Mouse (Mus musculus): ENCODE results near the gene Pum1. TPM values are rescaled to one million over a fixed set of nuclear protein-coding genes. Genes with fewer than 3 reads are reported as not detected.
A peak's percentile ranks its signal among the peaks of the same experiment; 100 is the strongest.

The Pum1 gene
- total and polyA plus RNA-seq, 2 experiments from 2014 or later, result 84.6 to 85.6 TPM

DNA sequence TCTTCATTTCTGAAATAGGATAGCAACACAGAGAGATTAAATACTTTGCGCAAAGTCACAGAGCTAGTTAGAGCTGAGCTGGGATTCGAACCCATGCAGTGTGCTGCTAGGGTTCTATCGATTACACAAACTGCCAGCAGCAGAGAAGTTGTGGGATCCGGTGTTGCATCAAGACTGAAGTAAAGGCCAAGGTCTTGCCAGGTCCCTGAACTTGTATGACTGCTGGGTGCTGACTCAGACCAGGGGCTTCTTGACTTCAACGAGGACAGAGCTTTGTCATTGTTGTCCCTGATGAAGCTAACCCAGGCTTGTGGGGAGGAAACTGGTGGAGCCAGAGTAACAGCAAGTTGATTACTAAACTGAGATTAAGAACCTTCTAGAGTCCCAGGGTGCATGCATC is 138.1 kb downstream of the Pum1 start:
- no peak for ATAC-seq
- 92% methylated on average over 5 of the region's 5 CpGs for WGBS
- DNase-seq, result no peak
- Histone ChIP-seq H3K9ac (no peak overlapping the region), H3K36me3 (ENCODE audit: insufficient read depth) (no peaks in the 10 kb centered on the region; the same call in 1 of the 2 replicates), H3K27me3 (ENCODE audit: insufficient read depth, low read length) (no peaks in the 10 kb centered on the region), H3K4me3 (ENCODE audit: low read depth, low read length) (no peak overlapping the region), H3K27ac (ENCODE audit: low read depth, low read length) (no peak overlapping the region), H3K4me1 (ENCODE audit: insufficient read depth) (peaks cover 20% of the 10 kb centered on the region), H3K9me3 (ENCODE audit: low read length) (no peaks in the 10 kb centered on the region), H3K4me2 (ENCODE audit: low read depth) (no peak overlapping the region)
- TF ChIP-seq CTCF (IDR thresholded peaks at IDR 0.05; ENCODE audit: low read depth), result no peak

DNA sequence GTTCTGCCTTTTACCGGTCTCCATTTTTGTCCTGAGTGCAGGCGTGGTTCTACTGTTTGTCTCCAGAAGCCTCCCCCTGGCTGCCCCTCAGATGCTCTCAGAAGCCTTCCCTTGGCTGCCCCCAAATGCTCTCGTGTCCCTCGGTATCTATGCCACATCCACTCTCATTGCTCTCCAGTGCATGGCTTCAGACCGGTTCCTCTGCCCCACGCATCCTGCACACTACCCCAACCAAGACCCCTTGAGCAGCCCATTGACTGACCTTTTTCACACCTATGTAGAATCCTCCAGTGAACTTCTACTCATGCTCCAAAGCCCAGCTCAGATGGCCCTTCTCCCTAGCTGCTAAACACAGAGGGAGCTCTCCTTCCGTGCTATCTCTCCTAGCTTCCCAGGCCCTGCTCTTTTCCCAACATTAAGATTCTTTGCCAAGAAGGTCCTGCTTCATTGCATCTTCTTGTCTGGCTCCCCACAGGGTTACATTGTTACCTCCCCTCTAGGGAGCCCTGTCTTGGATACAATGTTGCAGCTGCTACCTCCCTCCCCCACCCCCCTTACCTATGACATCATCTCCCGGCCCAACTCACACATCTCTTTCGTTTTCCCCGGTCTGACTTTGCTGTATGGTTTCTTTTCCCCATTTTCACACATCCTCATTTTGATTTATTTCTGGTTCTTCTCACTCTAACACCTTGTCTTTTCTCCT is 138.7 kb downstream of the Pum1 start:
- H3K4me3 ChIP-seq (ENCODE audit: low read depth, low read length), result no peak overlapping the region
- H3K9me3 ChIP-seq (ENCODE audit: low read length), result no peaks in the 10 kb centered on the region
- no peak for TF ChIP-seq CTCF (IDR thresholded peaks at IDR 0.05; ENCODE audit: low read depth)
- DNase-seq, result no peak
- no peaks in the 10 kb centered on the region; the same call in 1 of the 2 replicates for H3K36me3 ChIP-seq (ENCODE audit: insufficient read depth)
- no peaks in the 10 kb centered on the region for H3K27me3 ChIP-seq (ENCODE audit: insufficient read depth, low read length)
- no peak for ATAC-seq
- WGBS, result 52% methylated on average over 10 of the region's 10 CpGs
- no peak overlapping the region for H3K4me2 ChIP-seq (ENCODE audit: low read depth)
- H3K9ac ChIP-seq, result no peak overlapping the region
- H3K27ac ChIP-seq (ENCODE audit: low read depth, low read length), result no peak overlapping the region
- H3K4me1 ChIP-seq (ENCODE audit: insufficient read depth), result peaks cover 20% of the 10 kb centered on the region

DNA sequence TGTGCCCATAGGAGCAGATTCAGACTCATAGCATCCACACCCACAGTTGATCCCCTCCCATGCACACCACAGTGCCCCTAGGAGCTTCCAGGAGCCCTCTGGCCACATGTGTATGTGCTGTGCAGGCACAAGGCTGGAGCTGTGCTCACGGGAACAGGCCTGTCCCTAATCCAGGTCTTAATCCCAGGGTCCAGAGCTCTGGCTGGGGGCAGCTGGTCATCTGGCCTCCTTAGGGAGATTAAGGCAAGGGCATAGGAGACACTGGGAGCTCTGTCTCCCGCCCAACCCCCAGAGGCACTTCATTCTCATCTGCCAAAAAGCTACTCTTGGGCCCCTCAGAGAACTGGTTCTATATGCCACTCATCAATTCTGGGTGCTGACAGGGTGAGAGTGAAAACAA is 140.5 kb downstream of the Pum1 start:
- H3K4me3 ChIP-seq (ENCODE audit: low read depth, low read length), result no peak overlapping the region
- H3K9ac ChIP-seq, result no peak overlapping the region
- H3K9me3 ChIP-seq (ENCODE audit: low read length), result no peaks in the 10 kb centered on the region
- no peak overlapping the region for H3K4me2 ChIP-seq (ENCODE audit: low read depth)
- WGBS, result 61% methylated on average over 2 of the region's 2 CpGs
- ATAC-seq (no peak), DNase-seq (no peak)
- H3K4me1 ChIP-seq (ENCODE audit: insufficient read depth), result peaks cover 18% of the 10 kb centered on the region
- no peak overlapping the region for H3K27ac ChIP-seq (ENCODE audit: low read depth, low read length)
- TF ChIP-seq CTCF (IDR thresholded peaks at IDR 0.05; ENCODE audit: low read depth), result no peak
- no peaks in the 10 kb centered on the region for H3K27me3 ChIP-seq (ENCODE audit: insufficient read depth, low read length)
- no peaks in the 10 kb centered on the region; the same call in 1 of the 2 replicates for H3K36me3 ChIP-seq (ENCODE audit: insufficient read depth)

DNA sequence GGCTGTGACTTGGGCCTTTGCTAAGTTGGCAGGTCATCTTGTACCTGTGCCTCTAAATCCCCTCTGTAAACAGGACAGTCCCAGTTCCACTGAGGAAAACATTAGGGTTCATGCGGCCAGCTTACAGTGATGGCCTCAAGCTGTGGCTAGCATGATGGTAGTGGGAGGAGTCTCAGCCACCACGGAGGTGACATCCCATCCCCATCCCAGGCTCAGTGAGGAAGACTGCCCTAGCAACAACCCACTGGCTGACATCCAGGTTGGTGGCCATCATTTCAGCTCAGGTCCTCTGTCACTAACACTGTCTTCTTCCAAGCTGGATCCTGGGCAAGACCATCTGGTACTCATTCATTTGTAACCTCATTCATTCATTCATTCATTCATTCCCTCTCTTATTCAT is 141.2 kb downstream of the Pum1 start:
- H3K9ac ChIP-seq, result no peak overlapping the region

GRCm38 (mm10) chr4:130804771-130805361 is 141.7 kb downstream of the Pum1 start:
- no peak for TF ChIP-seq CTCF (IDR thresholded peaks at IDR 0.05; ENCODE audit: low read depth)
- DNase-seq (peak; percentile 80), ATAC-seq (peak; percentile 85)
- Histone ChIP-seq H3K4me1 (ENCODE audit: insufficient read depth) (peaks cover 18% of the 10 kb centered on the region), H3K36me3 (ENCODE audit: insufficient read depth) (no peaks in the 10 kb centered on the region; the same call in 1 of the 2 replicates), H3K9ac (no peak overlapping the region), H3K27me3 (ENCODE audit: insufficient read depth, low read length) (no peaks in the 10 kb centered on the region), H3K4me3 (ENCODE audit: low read depth, low read length) (no peak overlapping the region), H3K4me2 (ENCODE audit: low read depth) (no peak overlapping the region), H3K27ac (ENCODE audit: low read depth, low read length) (peak overlapping the region; percentile 77), H3K9me3 (ENCODE audit: low read length) (no peaks in the 10 kb centered on the region)
- 19% methylated on average over 7 of the region's 7 CpGs for WGBS

More for the DNA sequence above, 141.2 kb downstream of the Pum1 start:
- no peak for TF ChIP-seq CTCF (IDR thresholded peaks at IDR 0.05; ENCODE audit: low read depth)
- H3K27ac ChIP-seq (ENCODE audit: low read depth, low read length), result peak overlapping the region; percentile 77; the same call in 1 of the 2 replicates
- H3K27me3 ChIP-seq (ENCODE audit: insufficient read depth, low read length), result no peaks in the 10 kb centered on the region
- ATAC-seq (no peak), DNase-seq (no peak)
- no peak overlapping the region for H3K4me3 ChIP-seq (ENCODE audit: low read depth, low read length)
- 54% methylated on average over 2 of the region's 2 CpGs for WGBS
- H3K36me3 ChIP-seq (ENCODE audit: insufficient read depth), result no peaks in the 10 kb centered on the region; the same call in 1 of the 2 replicates
- no peak overlapping the region for H3K4me2 ChIP-seq (ENCODE audit: low read depth)
- peaks cover 18% of the 10 kb centered on the region for H3K4me1 ChIP-seq (ENCODE audit: insufficient read depth)
- H3K9me3 ChIP-seq (ENCODE audit: low read length), result no peaks in the 10 kb centered on the region

- 0 out of 2 replicates have a peak overlapping the region, but pooled peaks have one; percentile 77 for H3K27ac ChIP-seq (ENCODE audit: low read depth, low read length)
- H3K27me3 ChIP-seq (ENCODE audit: insufficient read depth, low read length), result no peaks in the 10 kb centered on the region
- H3K9me3 ChIP-seq (ENCODE audit: low read length), result no peaks in the 10 kb centered on the region
- no peak overlapping the region for H3K4me3 ChIP-seq (ENCODE audit: low read depth, low read length)
- TF ChIP-seq CTCF (IDR thresholded peaks at IDR 0.05; ENCODE audit: low read depth), result no peak
- H3K4me1 ChIP-seq (ENCODE audit: insufficient read depth), result peaks cover 18% of the 10 kb centered on the region
- H3K9ac ChIP-seq, result no peak overlapping the region
- DNase-seq (no peak), ATAC-seq (no peak)
- WGBS, result 48% methylated on average over 7 of the region's 7 CpGs
- H3K4me2 ChIP-seq (ENCODE audit: low read depth), result no peak overlapping the region
- H3K36me3 ChIP-seq (ENCODE audit: insufficient read depth), result no peaks in the 10 kb centered on the region; the same call in 1 of the 2 replicates
Observed at GRCm38 (mm10) chr4:130805746-130806145, 142.6 kb downstream of the Pum1 start.

DNA sequence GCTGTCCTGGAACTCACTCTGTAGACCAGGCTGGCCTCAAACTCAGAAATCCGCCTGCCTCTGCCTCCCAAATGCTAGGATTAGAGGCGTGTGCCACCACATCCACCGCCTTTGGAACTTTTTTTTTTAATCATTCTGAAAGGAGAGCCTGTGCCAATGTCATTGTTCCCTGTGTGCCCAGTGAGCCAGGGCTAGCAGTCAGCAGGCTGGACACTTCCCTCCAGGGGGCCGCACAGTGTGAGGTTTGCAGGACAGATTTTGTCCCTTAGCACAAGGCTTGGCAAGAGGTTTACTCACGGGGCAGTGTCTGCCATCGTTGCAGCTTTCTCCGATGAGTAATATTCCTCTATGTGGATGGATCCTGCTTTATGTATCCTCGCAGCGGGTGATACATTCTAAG is 143.6 kb downstream of the Pum1 start:
- ATAC-seq (no peak), DNase-seq (no peak)
- Histone ChIP-seq H3K9me3 (ENCODE audit: low read length) (no peaks in the 10 kb centered on the region), H3K4me1 (ENCODE audit: insufficient read depth) (peaks cover 25% of the 10 kb centered on the region), H3K27ac (ENCODE audit: low read depth, low read length) (no peak overlapping the region), H3K9ac (no peak overlapping the region), H3K4me2 (ENCODE audit: low read depth) (no peak overlapping the region), H3K4me3 (ENCODE audit: low read depth, low read length) (no peak overlapping the region), H3K27me3 (ENCODE audit: insufficient read depth, low read length) (no peaks in the 10 kb centered on the region), H3K36me3 (ENCODE audit: insufficient read depth) (no peaks in the 10 kb centered on the region; the same call in 1 of the 2 replicates)
- no peak for TF ChIP-seq CTCF (IDR thresholded peaks at IDR 0.05; ENCODE audit: low read depth)
- WGBS, result 88% methylated on average over 9 of the region's 9 CpGs
